Mouse (Mus musculus) liver, embryonic 12.5 days (tissue): Measurements from ENCODE around the gene Prrx2. TPM values are rescaled to one million over a fixed set of nuclear protein-coding genes. Genes with fewer than 3 reads are reported as not detected.

Experiments
- ATAC-seq: fragments of 200-750 bp; cut with Nextera tagmentation; 2 replicates; pipeline ENCODE4 v1.8.0; 2017; ENCODE audit warnings: moderate number of reproducible peaks, mild to moderate bottlenecking, moderate library complexity
- H3K27ac ChIP-seq: fragments of 300-500 bp; sonication (generic); 2 replicates; pipeline ENCODE4 v1.5.1; 2016; ENCODE audit warnings: mild to moderate bottlenecking
- H3K27me3 ChIP-seq: fragments of 300-500 bp; sonication (generic); replicated peaks from 2 replicates; pipeline ENCODE4 v1.6.1; 2016; ENCODE audit warnings: mild to moderate bottlenecking, moderate library complexity
- H3K36me3 ChIP-seq: fragments of 300-500 bp; sonication (generic); 2 replicates; pipeline ENCODE4 v1.6.1; 2016; ENCODE audit warnings: mild to moderate bottlenecking, moderate library complexity
- H3K4me1 ChIP-seq: fragments of 300-500 bp; sonication (generic); 2 replicates; pipeline ENCODE4 v1.6.1; 2016
- H3K4me2 ChIP-seq: fragments of 300-500 bp; sonication (generic); 2 replicates; pipeline ENCODE4 v1.6.1; 2016; ENCODE audit warnings: mild to moderate bottlenecking, moderate library complexity
- H3K4me3 ChIP-seq: fragments of 300-500 bp; sonication (generic); 2 replicates; pipeline ENCODE4 v1.5.1; 2016; ENCODE audit warnings: mild to moderate bottlenecking, moderate library complexity
- H3K9ac ChIP-seq: fragments of 300-500 bp; sonication (generic); 2 replicates; pipeline ENCODE4 v1.6.1; 2016; ENCODE audit warnings: mild to moderate bottlenecking, moderate library complexity
- H3K9me3 ChIP-seq: fragments of 300-500 bp; sonication (generic); replicated peaks from 2 replicates; pipeline ENCODE4 v1.6.1; 2016; ENCODE audit warnings: mild to moderate bottlenecking, moderate library complexity
- WGBS: fragments of 180-500 bp; shearing (Covaris S2); methylation state at CpG from one replicate; pipeline ENCODE4 v1.1.7; 2016; ENCODE audit not compliant: insufficient replicate concordance; 5-methylcytosine and 5-hydroxymethylcytosine counted together
- polyA plus RNA-seq: library from polyadenylated mRNA; unstranded; fragments of >200 nt; fragmentation: Nextera tagmentation; extraction: Ambion mirVana; gene quantifications from 2 replicates; pipeline ENCODE4 v1.2.1, GENCODE M21; 2016

Gene Prrx2
- polyA plus RNA-seq, 1 experiment from 2014 or later: 2.5 TPM

DNA sequence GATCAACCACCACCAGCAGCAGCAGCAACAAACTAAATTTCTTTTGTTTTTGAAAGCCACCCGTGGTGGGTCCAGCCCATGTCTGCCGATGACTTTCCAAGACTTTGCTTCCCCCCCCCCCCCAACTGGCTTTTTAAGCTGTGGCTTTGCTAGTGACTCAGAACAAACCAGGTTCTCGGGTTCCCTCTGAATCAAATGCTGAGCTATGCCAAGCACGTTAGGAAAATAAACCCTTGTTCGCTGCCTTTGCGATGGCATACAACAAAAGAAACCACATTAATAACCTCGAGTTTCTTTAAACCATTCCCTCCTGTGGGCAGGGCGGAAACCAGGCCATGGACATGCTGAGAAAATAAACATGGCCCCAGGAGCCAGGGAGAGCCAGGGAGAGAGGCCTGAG, 13.4 kb downstream of the Prrx2 start:
- ATAC-seq: no peak
- no peak overlapping the region for H3K27ac ChIP-seq
- H3K4me2 ChIP-seq: no peak overlapping the region
- H3K27me3 ChIP-seq: peaks cover 93% of the 10 kb centered on the region
- H3K9ac ChIP-seq: no peak overlapping the region
- no peaks in the 10 kb centered on the region for H3K36me3 ChIP-seq
- H3K4me1 ChIP-seq: peaks cover 11% of the 10 kb centered on the region
- H3K9me3 ChIP-seq: no peaks in the 10 kb centered on the region
- 61% methylated on average over 8 of the region's 8 CpGs for WGBS
- H3K4me3 ChIP-seq: no peak overlapping the region

DNA sequence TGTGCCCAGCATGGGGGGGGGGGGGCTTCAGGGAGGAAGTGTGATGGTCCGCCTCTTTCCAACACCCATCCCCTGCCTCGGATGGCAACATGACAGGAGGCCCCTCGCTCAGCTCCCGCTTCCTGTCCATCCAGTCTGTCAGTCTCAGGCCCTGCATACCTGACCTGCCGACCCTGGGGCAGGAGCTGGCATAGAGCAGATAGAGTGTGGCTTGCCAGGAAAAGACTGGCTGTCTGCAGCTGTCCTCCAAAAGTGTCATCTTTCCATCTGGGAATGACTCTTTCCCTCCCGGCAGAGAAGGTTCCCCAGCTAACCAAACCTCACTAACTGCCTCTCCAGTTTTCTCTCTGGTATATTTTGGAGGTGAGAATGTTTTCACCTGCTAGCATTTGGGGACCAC, 15.8 kb downstream of the Prrx2 start:
- no peak overlapping the region for H3K9ac ChIP-seq
- no peaks in the 10 kb centered on the region for H3K9me3 ChIP-seq
- peaks cover 81% of the 10 kb centered on the region for H3K27me3 ChIP-seq
- no peak overlapping the region for H3K4me3 ChIP-seq
- ATAC-seq: no peak
- 31% methylated on average over 6 of the region's 6 CpGs for WGBS
- no peak overlapping the region for H3K27ac ChIP-seq
- H3K4me2 ChIP-seq: no peak overlapping the region
- H3K4me1 ChIP-seq: peaks cover 12% of the 10 kb centered on the region
- H3K36me3 ChIP-seq: no peaks in the 10 kb centered on the region

DNA sequence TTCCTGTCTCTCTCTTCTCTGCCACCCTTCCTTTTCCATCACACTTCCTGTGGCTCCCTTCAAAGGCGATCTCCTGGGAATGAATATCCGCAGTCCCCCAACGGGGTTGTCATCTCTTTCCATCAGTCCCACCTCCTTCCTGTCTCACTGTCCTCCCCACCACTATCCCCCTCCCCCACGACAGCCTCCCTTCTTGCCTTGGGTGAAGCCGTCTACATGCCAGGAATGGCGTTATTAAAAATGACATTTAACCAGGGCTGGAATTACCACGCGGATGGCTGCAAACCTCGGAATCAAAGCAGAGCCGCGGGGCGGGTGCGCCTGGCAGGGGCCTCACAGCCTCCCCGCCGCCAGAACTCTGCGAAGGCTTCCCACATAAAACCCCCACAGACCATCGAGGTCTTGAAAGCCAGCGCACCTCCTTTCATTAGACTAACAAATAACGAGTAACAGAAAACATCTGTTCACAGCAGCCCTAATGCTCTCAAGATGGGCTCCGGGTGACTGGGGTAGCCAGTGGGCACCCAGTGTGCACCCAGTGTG, 18.1 kb downstream of the Prrx2 start:
- no peak overlapping the region for H3K4me3 ChIP-seq
- H3K36me3 ChIP-seq: no peaks in the 10 kb centered on the region
- H3K9me3 ChIP-seq: no peaks in the 10 kb centered on the region
- H3K4me1 ChIP-seq: 0 out of 2 replicates have a peak, but pooled peaks cover 3% of the 10 kb centered on the region
- no peak overlapping the region for H3K27ac ChIP-seq
- no peak overlapping the region for H3K4me2 ChIP-seq
- 32% methylated on average over 20 of the region's 20 CpGs for WGBS
- H3K9ac ChIP-seq: no peak overlapping the region
- peaks cover 75% of the 10 kb centered on the region for H3K27me3 ChIP-seq
- no peak for ATAC-seq

DNA sequence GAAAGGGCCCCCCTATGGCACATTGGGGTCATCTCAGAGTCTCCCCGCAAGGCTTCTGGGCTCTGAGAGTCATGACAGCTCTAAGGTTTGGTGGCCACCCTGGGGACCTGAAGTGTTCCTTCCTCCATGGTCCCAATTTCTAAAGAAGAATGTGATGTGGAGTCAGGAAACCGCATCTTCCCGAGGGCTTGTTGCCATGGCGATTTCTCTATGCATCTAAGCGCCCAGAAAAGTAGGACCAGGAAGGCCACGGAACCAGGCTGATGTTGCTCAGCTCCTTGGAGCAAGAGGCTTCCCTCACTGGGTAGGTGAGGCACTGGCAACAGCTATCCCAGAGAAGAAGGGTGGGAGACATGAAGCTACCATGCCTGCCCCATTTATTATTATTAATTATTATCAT, 22.3 kb downstream of the Prrx2 start:
- H3K4me2 ChIP-seq: no peak overlapping the region
- no peak overlapping the region for H3K4me3 ChIP-seq
- ATAC-seq: no peak
- H3K4me1 ChIP-seq: 0 out of 2 replicates have a peak, but pooled peaks cover 3% of the 10 kb centered on the region
- no peaks in the 10 kb centered on the region for H3K9me3 ChIP-seq
- no peak overlapping the region for H3K27ac ChIP-seq
- H3K27me3 ChIP-seq: peaks cover 58% of the 10 kb centered on the region
- WGBS: 62% methylated on average over 6 of the region's 6 CpGs
- no peak overlapping the region for H3K9ac ChIP-seq
- no peaks in the 10 kb centered on the region for H3K36me3 ChIP-seq

DNA sequence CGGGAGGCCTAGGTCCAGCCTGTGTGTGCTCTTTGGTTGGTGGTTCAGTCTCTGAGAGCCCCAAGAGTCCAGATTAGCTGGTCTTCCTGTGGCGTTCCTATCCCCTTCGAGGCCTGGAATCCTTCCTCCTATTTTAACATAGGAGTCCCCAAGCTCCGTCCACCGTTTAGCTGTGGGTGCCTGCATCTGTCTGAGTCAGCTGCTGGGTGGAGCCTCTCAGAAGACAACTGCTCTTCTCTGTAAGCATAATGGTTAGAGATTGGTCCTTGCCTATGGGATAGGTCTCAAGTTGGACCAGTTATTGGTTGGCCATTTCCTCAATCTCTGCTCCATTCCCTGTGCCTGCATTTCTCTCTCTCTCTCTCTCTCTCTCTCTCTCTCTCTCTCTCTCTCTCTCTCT, 25.0 kb downstream of the Prrx2 start:
- Histone ChIP-seq H3K9me3 (no peaks in the 10 kb centered on the region), H3K36me3 (no peaks in the 10 kb centered on the region), H3K27me3 (peaks cover 61% of the 10 kb centered on the region), H3K4me3 (no peak overlapping the region), H3K27ac (no peak overlapping the region), H3K9ac (no peak overlapping the region), H3K4me1 (peaks cover 3% of the 10 kb centered on the region; the same call in 1 of the 2 replicates), H3K4me2 (no peak overlapping the region)
- 52% methylated on average over 5 of the region's 5 CpGs for WGBS
- ATAC-seq: no peak

DNA sequence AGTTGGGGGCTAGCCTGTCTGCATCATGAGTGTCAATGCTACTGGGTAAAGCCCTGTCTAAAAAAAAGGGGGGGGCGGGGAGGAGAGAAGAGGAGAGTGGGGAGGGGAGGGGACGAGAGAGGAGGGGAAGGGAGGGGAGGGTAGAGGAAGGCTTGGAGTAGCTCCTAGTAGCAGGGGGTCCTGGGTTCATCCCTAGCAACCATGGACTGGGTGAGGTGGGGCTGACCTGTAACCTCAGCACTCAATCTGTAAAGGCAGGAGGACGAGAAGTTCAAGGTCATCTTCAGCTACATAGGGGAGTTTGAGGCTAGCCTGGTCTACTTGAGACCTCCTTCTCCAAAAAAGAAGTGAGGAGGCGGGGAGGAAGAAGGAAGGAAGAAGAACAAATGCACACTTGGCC, 27.3 kb downstream of the Prrx2 start:
- Histone ChIP-seq H3K27me3 (peaks cover 73% of the 10 kb centered on the region), H3K27ac (no peak overlapping the region)
- no peak for ATAC-seq

DNA sequence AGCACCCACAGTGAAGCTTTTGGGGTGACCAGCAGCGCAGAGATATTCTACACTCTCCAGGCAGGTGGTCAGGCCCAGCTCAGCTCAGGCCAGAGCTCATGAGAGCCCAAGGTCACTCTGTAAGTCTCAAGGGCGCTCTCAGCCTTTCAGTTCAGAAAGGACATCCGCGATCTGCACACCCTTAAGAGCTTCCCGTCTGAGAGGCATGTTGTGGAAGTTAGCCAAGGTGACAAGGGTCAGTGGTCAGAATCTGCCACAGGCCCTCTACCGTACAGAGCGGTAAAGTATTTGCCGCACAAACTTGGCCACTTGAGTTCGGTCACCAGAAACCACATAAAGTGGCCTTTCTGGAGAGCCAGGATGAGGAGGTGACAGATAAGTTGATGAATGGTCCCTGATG, 28.8 kb downstream of the Prrx2 start:
- no peaks in the 10 kb centered on the region for H3K9me3 ChIP-seq
- no peak overlapping the region for H3K4me2 ChIP-seq
- H3K4me3 ChIP-seq: no peak overlapping the region
- H3K27me3 ChIP-seq: peaks cover 75% of the 10 kb centered on the region
- no peak for ATAC-seq
- H3K27ac ChIP-seq: no peak overlapping the region
- no peak overlapping the region for H3K9ac ChIP-seq
- peaks cover 5% of the 10 kb centered on the region; the same call in 1 of the 2 replicates for H3K4me1 ChIP-seq
- H3K36me3 ChIP-seq: no peaks in the 10 kb centered on the region
- WGBS: 60% methylated on average over 9 of the region's 9 CpGs

More for the DNA sequence above, 27.3 kb downstream of the Prrx2 start:
- 46% methylated on average over 4 of the region's 4 CpGs for WGBS
- Histone ChIP-seq H3K9me3 (no peaks in the 10 kb centered on the region), H3K9ac (no peak overlapping the region), H3K4me1 (peaks cover 5% of the 10 kb centered on the region; the same call in 1 of the 2 replicates), H3K36me3 (no peaks in the 10 kb centered on the region), H3K4me2 (no peak overlapping the region), H3K4me3 (no peak overlapping the region)

DNA sequence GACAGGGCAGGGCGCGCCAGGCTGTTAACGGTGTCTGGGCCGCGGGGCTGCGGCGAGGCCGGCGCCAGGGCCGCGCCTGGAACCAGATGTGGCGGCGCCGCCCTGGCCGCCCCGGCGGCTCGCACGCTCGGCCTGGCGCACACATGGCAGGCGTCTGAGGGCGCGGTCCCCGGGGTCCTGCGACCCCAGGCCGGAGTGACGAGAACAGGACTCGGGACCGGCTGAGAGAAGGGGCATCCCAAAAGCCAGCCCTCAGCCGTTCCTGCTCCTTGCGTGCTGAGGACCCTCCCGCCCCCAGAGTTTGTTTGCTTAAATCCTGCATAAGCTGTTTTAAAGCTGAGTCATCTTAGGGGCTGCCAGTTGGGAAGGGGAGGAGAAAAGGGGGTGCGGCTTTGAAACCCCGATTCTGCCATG, 30.2 kb downstream of the Prrx2 start:
- Histone ChIP-seq H3K27me3 (peaks cover 81% of the 10 kb centered on the region), H3K4me3 (peak overlapping the region; percentile 27; the same call in 1 of the 2 replicates), H3K4me1 (peaks cover 5% of the 10 kb centered on the region; the same call in 1 of the 2 replicates), H3K9ac (no peak overlapping the region), H3K36me3 (no peaks in the 10 kb centered on the region), H3K9me3 (no peaks in the 10 kb centered on the region), H3K4me2 (peak overlapping the region; percentile 47), H3K27ac (no peak overlapping the region)
- WGBS: 4% methylated on average over 35 of the region's 35 CpGs
- no peak for ATAC-seq

DNA sequence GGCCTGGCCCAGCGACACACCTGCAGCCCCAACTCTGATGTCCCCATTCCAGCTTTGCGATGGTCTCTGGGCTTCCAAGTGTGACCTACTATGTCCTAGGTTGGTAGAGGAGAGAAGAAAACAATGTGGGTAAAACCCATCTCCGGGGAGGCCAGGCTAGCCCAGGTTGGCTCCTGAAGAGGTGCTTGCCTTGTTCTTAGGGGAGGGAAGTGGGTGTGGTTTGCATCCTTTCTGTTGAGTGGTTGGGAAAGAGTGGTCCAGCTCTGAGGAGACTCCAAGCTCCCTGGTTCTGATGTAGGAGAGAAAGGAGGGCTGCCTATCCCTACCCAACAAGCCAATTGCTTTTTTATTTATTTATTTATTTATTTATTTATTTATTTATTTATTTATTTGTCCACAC, 30.7 kb downstream of the Prrx2 start:
- Histone ChIP-seq H3K36me3 (no peaks in the 10 kb centered on the region), H3K9ac (no peak overlapping the region), H3K27me3 (peaks cover 83% of the 10 kb centered on the region), H3K4me2 (peak overlapping the region; percentile 47; the same call in 1 of the 2 replicates), H3K9me3 (no peaks in the 10 kb centered on the region), H3K27ac (no peak overlapping the region), H3K4me1 (peaks cover 5% of the 10 kb centered on the region; the same call in 1 of the 2 replicates), H3K4me3 (no peak overlapping the region)
- WGBS: 39% methylated on average over 3 of the region's 3 CpGs
- no peak for ATAC-seq

DNA sequence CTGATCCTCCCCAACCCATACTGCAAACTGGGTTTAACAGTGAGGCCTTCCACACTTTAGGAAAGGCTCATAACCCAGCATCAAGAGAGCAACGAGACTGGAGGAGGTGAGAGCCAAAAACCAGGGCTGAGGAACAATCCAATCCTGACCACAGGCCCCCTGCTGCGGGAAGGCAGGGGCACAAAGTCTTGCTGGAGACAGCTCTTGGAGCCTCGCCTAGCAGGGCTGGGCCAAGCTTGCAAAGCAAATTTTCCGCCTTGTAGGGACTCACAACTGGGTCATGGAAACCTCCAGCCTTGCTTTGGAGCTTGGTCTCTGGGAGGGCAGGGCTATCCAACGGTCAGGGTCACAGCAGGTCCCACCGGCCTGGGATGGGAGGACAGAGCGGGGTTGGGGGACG, 36.1 kb downstream of the Prrx2 start:
- Histone ChIP-seq H3K27ac (no peak overlapping the region), H3K9me3 (no peaks in the 10 kb centered on the region), H3K36me3 (no peaks in the 10 kb centered on the region), H3K4me1 (no peaks in the 10 kb centered on the region), H3K9ac (no peak overlapping the region), H3K27me3 (peaks cover 56% of the 10 kb centered on the region), H3K4me3 (no peak overlapping the region), H3K4me2 (no peak overlapping the region)
- 60% methylated on average over 8 of the region's 8 CpGs for WGBS
- no peak for ATAC-seq

DNA sequence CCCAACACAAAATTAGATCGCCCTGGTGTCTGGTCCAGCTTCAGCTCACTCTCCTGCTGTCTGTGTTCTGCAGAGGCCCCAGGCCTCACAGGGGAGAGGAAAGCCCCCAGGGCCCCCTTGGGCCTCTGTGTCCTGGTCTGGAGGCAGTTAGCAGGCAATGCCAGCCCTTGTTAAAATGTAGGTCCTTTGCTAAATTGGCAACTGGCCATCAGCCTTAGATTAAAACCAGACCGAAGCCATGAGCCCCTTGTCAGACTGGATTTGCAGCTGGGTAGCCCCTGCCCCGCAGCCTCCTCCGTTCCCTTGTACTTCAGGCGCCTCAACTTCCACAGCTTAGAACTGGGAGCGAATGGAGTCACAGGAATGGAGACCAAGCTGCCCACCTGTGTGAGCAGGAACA, 37.9 kb downstream of the Prrx2 start:
- 74% methylated on average over 6 of the region's 6 CpGs for WGBS
- no peak overlapping the region for H3K4me2 ChIP-seq
- no peak overlapping the region for H3K9ac ChIP-seq
- H3K27me3 ChIP-seq: peaks cover 42% of the 10 kb centered on the region
- no peaks in the 10 kb centered on the region for H3K9me3 ChIP-seq
- no peak overlapping the region for H3K4me3 ChIP-seq
- no peaks in the 10 kb centered on the region for H3K4me1 ChIP-seq
- H3K36me3 ChIP-seq: no peaks in the 10 kb centered on the region
- H3K27ac ChIP-seq: no peak overlapping the region
- ATAC-seq: no peak

DNA sequence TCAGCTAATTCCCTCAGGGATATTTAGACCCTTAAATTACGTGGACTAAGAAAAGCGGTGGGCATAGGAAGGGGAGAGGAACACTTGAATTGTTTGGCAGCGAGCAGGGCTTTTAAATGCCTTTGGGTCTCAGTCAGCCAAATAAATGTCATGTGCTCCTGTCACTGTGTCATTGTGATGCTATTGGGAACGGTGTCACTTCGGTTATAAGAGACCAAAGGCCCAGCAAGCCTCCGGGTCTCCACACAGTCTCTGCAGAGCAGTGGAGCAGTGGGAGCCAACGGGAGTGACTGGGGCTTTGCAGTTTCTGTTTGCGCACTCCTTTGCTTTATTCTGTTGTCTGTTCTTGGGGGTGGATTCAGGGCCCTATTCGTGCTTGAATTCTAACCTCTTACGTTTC, 39.7 kb downstream of the Prrx2 start:
- Histone ChIP-seq H3K27ac (no peak overlapping the region), H3K4me1 (no peaks in the 10 kb centered on the region), H3K4me2 (no peak overlapping the region), H3K9me3 (no peaks in the 10 kb centered on the region), H3K27me3 (peaks cover 36% of the 10 kb centered on the region), H3K4me3 (no peak overlapping the region), H3K9ac (no peak overlapping the region), H3K36me3 (no peaks in the 10 kb centered on the region)
- WGBS: 62% methylated on average over 10 of the region's 10 CpGs
- no peak for ATAC-seq

DNA sequence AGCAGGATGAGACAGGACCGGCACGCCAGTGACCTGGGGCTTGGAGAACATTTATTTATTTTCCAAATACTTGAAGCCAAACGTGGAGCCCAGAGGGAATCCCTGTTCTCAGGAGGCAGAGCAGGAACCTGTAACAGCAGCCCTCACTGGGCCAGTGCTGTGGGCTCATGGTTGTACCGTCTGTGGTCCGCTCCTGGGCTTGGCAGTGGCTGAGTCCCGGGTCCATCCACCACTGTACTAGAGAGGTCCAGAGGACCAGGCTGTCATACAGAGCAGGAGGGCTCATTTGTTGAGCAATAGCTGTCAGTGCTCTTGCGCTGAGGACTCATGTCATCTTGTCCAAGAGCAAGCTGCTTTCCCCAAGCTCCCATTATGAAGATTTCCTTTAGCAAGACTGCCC, 40.3 kb downstream of the Prrx2 start:
- WGBS: 67% methylated on average over 7 of the region's 7 CpGs
- no peak for ATAC-seq

More for the DNA sequence above, 40.3 kb downstream of the Prrx2 start:
- Histone ChIP-seq H3K9me3 (no peaks in the 10 kb centered on the region), H3K36me3 (no peaks in the 10 kb centered on the region), H3K27ac (no peak overlapping the region), H3K4me1 (no peaks in the 10 kb centered on the region), H3K27me3 (peaks cover 31% of the 10 kb centered on the region), H3K9ac (no peak overlapping the region), H3K4me2 (no peak overlapping the region), H3K4me3 (no peak overlapping the region)
